Mouse (Mus musculus) spleen, postnatal 36 days (tissue): ENCODE measurements around the gene Cbfa2t3.

Source experiments
- DNase-seq, 2 experiments: peaks; one replicate each; pipeline ENCODE4 v3.0.0; 2022; ENCODE audit warnings: low spot score in 2 of 2, mixed read lengths in 1 of 2

Gene Cbfa2t3

DNA sequence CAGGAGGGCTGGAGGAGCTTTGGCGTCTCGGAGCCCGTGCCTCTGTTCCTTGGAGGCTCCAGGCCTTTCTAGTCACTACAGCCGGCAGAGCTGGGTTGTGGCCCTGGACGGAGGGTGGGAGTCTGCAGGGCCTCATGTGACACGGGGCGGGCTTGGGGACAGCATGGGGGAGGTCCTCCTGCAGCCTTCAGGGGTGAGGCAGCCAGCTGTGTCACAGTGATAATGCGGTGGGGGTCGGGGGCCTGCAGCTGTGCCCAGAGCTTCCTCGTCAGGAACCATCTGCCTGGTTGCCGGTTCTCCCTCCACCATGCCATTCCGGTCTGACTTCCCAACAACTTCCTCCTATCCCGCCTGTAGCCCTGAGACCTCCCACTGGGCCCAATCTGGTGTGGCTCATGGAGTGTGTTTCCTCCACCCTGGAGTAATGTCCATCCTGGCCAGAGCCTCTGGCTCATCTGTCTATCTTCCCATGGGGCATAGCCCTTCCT is at the start of gene Cbfa2t3:
Cbfa2t3 (minus strand) TSS at position 105 of the 488 bp plus-strand sequence.
- peak; percentile 74 to 76 for DNase-seq

DNA sequence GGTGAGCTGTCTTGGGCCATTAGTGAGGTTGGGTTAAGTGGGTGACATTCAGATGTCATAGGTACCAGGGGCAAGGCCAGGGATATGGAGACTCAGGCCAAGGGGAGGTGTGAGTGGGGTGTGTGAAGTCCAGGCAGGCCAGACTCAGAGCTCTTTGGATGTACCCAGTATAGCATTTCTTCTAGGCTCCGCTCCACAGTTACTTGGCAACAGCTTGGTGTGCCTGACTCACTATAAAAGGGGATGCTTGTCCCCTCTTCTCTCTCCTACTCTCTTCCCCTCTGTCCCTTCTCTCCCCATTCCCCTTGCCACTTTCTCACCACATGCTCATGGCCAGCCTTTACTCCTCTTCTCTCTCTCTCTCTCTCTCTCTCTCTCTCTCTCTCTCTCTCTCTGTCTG is 48.9 kb upstream of the Cbfa2t3 start:
- DNase-seq: no peak

DNA sequence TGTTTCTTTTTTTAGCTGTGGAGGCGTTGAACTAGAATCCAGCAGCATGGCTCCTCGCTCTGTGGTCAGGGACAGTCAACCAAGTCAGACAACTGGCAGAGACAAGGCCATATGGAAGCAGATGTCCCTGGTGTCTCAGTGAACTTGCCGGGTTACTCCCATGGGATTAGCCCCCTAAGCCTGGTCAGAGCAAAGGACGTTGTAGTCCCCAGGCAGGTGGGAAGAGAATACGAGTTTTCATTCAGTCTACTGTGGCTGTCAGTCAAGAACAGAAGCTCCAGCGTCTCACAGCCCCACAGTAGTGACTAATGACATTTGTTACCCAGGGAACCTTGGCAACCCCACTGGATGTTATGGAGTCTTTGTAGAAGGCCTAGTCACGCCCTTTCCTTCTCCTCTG is 47.5 kb upstream of the Cbfa2t3 start:
- DNase-seq: no peak

DNA sequence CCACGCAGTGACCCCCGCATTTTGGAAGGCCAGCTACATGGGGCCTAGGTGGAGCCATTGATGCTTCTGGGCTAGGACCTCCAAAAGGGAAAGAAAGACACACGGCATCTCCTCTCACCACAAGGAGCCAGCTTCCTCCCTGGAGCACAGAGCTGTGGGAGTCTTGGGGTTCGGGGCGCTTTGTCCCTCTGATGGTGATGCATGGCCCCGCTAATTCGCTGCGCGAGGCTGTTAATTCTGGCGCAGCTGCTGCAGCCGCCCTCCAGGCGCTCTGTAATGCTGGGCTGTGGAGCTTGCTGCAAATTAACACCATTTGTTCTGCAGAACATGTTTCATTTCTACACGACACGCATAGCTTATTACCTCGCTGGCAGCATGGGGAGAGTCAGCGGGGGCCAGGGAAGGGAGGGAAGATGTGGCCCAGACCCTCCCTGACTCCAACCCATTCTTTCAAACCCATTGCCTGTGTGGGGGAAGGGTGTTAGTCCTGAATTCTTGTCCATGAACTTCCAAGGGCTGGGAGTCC is 46.9 kb upstream of the Cbfa2t3 start:
- DNase-seq: no peak

DNA sequence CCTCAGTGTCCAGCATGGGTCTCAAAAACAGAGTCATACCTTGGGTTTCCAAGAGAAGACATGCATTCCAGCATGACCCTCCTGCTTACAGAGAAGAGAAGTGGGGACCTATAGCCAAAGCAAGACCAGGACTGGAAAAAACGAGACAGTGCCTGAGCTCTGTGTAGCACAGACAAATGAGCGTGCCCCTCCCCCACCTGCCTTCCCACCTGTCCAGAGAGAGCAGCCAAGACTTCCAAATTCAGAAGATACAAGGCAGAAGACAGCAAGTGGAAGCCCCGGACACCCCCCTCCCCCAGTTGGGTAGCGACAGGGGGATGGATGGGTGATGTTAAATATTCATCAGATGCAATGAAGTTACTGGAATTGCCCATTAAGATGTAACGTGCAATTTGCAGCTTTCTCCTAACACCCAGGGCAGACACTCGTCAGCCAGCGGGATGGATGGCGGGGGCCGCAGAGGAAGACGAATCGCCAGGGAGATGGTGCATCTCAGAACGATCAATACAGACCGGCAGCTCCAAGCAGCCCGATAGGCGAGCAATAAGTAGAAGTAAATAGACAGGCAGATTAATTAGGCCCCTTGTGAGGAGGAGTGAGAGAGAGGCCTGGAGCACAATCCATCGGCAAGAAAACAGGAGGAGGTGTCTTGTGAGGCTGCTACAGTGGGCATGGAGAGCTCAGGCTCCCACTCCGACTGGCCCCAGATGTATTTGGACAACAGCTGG is 46.3 kb upstream of the Cbfa2t3 start:
- no peak for DNase-seq

DNA sequence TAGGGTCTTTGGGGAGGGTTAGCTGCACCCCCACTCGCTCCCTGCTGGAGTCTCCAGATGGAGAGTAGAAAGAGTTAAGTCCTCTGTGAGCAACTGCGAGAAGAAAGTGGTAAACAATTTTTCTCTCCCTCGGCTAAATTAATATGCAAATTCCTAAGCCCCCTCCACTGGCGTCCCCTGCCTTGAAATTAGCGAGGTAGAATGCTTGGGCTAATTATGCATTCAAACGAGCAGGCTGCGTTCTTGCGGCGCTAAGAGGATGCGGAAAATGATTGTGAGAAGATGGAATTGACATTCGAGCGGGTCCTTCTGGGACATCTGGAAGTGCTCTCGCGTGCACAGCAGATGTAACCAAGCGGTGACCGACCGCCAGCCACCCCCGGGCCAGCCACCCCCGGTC is 43.6 kb upstream of the Cbfa2t3 start:
- DNase-seq: no peak

DNA sequence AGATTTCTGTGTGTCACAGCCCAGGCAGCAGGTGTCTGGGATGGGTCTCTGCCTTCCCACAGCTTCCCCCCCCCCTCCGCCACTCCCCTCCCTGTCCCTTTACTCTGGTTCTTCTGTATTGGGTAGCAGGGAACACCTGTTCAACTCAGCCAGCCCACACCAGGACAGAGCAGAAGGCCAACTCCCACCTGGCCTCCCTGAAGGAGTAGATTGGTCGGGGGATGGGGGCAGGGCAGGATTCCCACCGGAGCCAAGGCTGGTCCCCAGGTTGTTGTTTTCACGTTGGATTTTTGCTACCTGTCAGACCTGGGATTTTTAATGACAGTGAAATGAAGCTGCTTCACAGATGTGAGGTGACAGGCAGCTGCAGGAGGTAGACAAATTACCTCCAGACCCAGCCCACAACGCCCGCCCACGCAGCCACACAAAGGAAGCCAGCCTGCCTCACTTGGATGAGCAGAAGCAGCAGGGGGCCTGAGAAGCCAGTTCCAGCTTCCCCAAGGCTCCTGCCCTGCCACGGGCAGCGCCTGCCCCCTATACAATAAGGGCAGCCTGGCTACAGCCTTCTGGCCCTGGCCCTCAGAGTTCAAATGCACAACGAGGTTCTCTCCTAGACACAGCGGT is 40.3 kb upstream of the Cbfa2t3 start:
- DNase-seq: peak; percentile 92 to 93

DNA sequence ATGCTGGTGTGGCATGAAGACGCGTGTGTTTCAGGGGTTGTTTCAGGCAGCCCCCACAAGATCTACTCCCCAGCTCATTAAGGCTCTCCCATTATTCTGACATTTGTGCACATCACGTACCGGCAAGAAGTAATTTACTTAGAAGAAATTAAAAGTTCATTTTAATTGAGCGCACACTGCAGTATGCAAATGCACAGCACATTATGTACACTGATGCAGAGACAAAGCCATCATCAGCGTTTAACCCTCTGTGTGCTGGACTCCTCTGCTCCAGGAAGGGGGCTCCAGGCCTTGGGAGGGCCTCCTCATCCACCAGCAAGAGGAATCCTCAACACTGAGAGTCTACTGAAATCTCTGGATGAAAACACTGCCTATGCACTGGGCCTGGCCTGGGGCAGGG is 39.0 kb upstream of the Cbfa2t3 start:
- DNase-seq: no peak

DNA sequence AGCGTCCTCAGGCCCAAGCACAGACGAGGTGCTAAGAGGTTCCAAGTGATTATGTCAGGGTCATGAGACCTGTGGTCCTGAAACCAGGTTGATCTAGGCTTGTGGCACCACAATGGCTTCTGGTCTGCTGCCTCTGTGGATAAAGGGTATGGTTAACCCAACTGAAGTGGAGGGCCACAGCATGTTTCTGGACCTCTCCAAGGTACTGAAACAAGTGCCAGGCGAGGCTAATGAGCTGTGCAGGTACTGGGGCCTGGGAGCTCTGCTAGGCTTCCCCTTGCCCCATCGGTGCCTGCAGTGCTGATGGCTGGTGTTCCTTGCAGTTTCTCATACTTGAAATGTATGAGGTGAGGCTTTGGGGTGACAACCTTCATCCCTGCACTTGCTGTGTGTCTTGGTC is 38.2 kb upstream of the Cbfa2t3 start:
- no peak for DNase-seq

DNA sequence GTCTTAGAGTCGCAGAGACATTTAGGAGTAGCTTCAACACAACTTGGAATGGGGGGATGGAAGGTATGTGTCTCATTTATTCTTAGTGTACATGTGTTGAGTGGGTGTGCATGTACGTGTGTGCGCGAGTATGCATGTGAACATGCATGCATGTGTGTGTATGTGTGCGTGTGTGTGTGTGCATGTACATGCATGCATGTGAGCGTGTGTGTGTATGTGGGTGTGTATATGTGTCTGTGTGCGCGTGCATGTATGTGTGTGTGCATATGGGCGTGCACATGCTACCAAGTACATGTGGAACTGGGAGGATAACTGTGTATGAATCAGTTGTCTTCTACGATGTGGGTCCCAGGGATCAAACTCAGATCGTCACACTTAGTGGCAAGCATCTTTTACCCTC is 37.7 kb upstream of the Cbfa2t3 start:
- no peak for DNase-seq

DNA sequence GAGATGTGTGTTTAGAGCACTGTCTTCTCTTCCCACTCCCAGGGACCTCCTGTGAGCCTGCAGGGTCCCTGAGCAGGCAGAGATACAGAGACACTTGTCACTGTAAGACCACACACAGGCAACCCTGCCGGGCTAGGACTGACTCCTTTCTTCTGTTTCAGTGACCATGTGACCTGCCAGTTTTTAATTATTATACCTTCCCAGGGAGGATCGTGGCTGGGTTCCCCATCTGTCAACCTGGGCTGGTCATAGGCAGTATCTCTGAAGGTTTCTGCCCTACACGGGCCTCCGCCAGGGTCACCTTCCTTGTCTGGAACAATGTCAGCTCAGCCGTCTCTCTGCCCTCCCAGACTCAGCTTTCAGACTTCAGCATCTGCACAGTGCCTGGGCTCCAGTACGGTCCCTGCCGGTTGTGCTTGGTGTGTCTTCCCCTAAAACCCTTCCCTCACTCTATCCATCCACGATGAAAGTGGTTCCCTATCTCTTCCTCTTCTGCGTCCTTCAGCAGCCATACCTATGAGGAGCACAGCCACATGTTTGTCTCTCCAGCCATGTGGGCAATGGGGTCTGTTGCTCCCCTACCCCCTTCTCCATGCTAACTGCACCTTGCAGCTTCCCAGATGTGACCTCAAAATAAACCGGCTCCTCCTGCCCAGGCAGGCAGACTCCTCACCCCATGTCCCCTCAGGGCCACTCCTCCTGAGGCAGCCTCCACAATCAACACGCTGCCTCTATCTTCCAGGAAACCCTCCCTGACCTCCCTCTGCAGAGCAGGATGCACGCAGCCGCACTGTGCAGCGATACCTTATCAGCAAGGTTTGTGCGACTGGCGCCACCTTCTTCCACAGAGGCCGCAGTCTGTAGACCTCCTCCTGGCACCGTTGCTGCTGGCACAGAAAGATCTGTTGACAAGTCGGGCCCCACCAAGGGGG is 36.9 kb upstream of the Cbfa2t3 start:
- DNase-seq: peak in 1 of 2 experiments; percentile 33

DNA sequence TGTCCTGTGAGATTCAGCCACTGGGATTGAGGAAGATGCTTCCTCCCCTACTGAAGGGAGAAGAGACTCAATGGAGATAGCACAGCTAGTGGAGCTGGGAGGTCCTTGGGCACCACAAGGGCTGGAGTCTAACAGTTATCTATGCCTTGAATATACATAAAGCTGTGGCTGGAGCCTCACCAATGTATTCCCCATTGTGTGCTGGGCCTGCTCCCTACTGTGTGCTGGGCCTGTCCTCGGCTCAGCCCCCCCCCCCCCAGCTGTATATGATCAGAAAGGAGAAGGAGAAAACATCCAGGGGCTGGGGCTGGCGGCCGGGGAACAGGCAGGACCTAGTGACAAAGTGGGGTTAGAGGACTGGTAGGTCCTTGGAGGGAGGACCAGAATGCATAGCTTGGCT is 36.2 kb upstream of the Cbfa2t3 start:
- no peak for DNase-seq

DNA sequence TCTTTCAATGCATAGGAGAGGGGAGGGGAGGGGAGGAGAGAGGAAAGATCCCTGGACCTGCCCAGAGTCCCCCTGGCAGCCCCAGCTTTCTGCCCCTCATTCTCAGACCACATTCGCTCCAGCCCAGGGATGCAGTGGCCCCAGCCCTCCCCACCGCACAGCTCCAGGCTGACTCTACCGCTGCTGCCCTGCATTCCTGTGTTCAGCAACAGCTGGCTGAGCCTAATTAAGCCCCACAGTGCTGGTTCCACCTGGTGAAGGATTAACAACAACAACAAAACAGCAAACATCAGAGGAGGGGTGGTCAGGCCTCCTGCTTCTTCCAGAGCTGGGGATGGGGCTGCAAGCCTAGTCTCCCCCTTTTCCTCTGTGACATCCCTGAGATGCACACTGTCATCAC is 29.7 kb upstream of the Cbfa2t3 start:
- no peak for DNase-seq

DNA sequence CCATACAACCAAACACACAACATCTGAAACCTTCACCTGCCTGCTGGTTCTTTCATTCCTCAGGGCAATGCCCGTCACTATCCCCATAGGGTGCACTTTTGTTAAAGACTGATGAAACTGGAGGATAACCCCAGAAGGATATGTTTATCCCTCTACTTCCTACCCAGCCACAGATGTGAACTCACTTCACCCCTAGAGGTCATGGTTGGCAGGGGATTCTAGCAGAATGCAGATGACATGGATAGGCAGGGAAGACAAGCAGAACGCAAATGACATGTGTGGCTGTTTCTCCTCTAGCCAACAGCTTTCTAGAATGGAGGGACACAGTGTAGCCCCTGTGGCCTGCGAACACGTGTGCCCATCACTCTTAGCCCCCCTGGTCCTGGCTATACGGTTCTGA is 28.5 kb upstream of the Cbfa2t3 start:
- no peak for DNase-seq

DNA sequence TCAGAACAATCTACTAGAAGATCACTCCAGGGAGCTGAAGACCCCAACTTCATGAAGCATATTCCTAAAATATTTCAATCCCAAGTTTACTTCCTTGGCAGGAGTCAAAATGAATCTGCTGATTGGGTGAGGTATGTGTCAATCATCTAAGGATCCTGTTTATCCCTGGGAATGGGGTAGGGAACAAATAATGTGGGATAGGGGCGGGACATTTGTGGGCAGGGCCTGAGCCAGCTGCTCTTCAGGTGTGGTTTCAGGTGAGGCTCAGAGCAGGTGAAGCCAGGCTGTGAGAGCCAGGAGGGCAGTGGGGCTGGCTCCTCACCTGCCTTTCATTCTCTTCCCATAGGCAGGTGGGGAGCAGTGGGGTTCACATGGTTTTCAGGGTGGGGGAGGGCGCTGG is 27.9 kb upstream of the Cbfa2t3 start:
- DNase-seq: no peak

DNA sequence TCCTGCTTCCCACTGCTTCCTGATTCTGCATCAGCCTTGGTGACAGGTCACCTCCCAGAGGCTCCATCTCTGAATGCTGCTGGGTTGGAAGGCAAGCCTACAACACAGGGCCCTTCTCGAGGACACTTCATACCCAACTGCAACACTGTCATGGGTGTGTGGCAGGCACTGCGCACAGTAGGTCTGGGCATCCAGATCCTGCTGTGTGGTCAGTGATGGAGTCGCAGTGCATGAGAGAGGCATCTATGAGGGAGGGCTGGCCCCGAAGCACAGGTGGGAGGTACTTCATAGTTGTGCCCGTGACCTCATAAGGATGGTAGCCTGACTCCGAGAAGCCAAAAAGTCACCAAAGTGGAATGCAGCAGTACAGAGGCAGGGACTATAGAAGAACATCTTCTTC is 26.3 kb upstream of the Cbfa2t3 start:
- DNase-seq: no peak

DNA sequence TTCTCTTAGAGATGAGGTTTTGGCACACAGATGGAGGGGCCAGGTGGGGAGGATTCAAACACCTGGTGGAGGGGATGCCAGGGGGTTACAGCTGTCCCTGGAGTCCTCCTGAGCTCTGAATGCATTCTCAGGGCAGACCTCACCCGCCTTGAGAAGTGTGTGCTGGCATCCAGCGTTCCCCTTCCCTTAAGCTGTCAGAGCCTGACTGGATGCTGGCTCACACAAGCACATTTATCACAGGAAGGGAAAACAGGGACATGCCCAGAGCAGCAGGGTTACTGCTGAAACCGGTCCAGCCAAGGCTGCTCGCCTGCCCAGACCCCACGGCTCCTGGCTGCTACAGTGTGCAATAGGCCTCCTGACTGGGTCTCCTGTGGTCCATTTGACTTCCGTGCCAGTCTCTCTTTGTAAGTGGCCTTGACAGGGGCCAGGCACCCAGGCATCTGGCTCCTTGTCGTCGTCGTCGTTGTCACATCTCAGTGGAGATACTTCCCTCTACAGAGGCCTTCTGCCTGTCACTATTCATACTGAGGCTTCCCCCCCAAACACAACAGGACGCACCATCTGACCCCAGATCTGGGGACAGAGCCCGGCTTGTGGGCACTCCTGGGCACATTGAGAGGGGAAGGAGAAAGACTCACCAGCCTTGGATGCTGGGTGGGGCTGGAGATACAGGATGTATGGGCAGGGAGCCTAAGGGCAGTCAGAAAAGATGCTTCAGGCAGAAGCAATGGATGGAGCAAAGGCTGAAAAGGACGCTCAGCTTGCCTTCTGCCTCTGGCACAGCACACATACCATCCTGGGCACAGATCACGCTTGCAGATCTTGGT is 22.1 kb upstream of the Cbfa2t3 start:
- peak in 1 of 2 experiments; percentile 41 for DNase-seq

DNA sequence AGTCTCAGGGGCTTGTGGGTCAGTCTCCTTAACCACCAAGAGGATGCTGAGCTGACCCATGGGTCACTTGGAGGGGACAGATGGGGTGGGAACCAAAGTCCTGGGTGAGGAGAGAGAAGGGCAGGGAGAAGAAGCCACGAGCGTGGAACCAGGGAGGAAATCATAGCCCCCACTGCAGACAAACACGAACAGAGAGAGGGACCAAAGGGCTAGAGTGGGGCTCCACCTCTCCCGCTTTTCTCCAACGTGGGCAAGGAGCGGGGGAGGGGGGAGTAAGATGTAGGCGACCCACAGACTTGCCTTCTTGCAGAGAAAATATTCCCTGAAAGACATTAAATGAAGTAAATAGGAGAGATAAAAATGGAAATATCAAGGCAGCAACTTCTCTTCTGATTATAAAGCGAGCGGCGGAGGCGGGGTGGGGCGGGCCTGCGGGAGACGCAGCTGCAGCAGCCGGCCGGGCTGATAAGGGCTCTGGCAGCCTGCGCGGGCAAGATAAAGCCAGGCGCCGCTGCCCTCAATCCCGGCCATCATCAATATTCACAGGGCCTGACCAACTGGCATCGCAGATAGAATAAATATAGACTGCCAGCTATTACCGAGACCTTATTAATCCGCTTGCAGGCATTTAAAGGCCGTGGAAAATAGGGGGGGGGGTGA is 21.3 kb upstream of the Cbfa2t3 start:
- DNase-seq: peak; percentile 77 to 85

DNA sequence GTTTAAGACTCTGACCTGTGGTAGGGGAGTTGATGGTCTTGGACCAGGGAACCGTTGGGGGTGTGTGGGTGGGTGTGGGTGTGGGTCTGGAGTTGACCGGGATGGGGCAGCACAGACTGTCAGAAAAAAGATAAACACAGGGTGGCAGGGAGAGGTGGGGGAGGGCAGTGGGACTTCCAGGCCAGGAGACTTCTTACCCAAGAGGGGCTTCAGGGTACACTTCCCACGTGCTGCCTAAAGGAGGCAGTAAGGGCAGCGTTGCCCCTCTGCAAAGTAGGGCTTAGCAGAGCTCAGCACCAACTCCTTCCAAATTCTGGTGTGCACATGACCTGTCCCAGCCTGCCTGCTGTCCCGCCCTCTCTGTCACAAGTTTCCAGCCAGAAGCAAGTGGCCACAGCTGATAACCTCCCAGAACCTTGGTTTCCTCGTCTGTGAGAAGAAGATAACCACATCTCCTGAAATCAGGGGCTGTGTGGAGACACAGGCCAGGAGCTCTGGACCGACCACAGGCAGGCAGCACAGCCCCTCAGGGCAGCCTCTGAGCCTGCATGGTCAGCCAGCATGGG is 20.7 kb upstream of the Cbfa2t3 start:
- DNase-seq: peak; percentile 70 to 85
